In the genomic region with DNA sequence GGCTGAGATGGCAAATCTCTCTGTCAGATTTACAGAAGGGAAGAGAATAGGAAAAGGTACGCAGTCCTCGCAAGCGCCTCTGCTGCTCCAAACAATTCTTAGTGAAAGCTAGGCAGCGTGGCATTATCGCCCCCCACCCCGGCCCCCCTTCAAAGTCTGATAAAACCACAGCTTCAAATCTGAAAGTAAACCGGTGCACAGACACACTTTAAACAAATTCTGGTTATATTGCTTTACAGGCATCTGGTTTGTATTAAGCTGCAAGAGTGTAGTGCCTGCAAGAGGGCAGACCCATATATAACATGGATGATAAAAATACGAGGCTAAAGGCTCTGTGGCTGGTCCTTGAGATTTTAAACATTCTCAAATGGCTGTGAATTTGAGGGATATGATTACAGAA, we compare ENCODE assay signal across 22 mouse cellular contexts.
A peak's percentile ranks its signal among the peaks of the same experiment; 100 is the strongest.
DNase-seq lines count a peak whose midpoint lies in the region; ATAC-seq and TF ChIP-seq lines count a peak whose summit lies in the region.
"Had no signal": no experiment of that assay in that cellular context is flagged by ENCODE, and none has a peak within 500 bp of the region (broad histone marks: within the 10 kb centered on the region; RNA-seq: fewer than 3 reads in every experiment).

No protein-coding gene starts in this region.

- TF ChIP-seq CTCF in liver, postnatal 0 days (IDR thresholded peaks at IDR 0.05; ENCODE audit: low read depth): no peak

- no peaks in the 10 kb centered on the region for H3K27me3 ChIP-seq in liver, postnatal 0 days (ENCODE audit: insufficient read depth, low read length)
- H3K27me3 ChIP-seq in embryonic facial prominence, embryonic 11.5 days (ENCODE audit: control insufficient read depth, insufficient read depth, low read length): no peaks in the 10 kb centered on the region
- H3K27me3 ChIP-seq in stomach, embryonic 16.5 days (ENCODE audit: control insufficient read depth, insufficient read depth, low read length): no peaks in the 10 kb centered on the region
- H3K27me3 ChIP-seq: megakaryocyte, embryonic 14.5 days; neural tube, embryonic 15.5 days; Patski had no signal

- H3K36me3 ChIP-seq in liver, postnatal 0 days (replicated peaks; ENCODE audit: insufficient read depth, low read length): no peaks in the 10 kb centered on the region
- H3K36me3 ChIP-seq in embryonic facial prominence, embryonic 11.5 days (replicated peaks; ENCODE audit: control insufficient read depth, insufficient read depth, low read depth, low read length): no peaks in the 10 kb centered on the region
- no peaks in the 10 kb centered on the region for H3K36me3 ChIP-seq in stomach, embryonic 16.5 days (ENCODE audit: control insufficient read depth, insufficient read depth, low read length)
- H3K36me3 ChIP-seq: forebrain, embryonic 12.5 days; hindbrain, embryonic 10.5 days; midbrain, embryonic 15.5 days; neural tube, embryonic 15.5 days had no signal

- no peak overlapping the region for H3K4me3 ChIP-seq in liver, postnatal 0 days (ENCODE audit: low read depth, low read length)
- no peak overlapping the region for H3K4me3 ChIP-seq in embryonic facial prominence, embryonic 11.5 days (ENCODE audit: low read depth, low read length)
- H3K4me3 ChIP-seq in stomach, embryonic 16.5 days (replicated peaks; ENCODE audit: low read length): no peak overlapping the region
- H3K4me3 ChIP-seq: forebrain, embryonic 12.5 days; hindbrain, embryonic 10.5 days; megakaryocyte, embryonic 14.5 days; midbrain, embryonic 15.5 days; neural tube, embryonic 15.5 days had no signal

- DNase-seq in liver, postnatal 0 days: no peak
- DNase-seq in liver: no peak
- peak; percentile 83 for DNase-seq in embryonic facial prominence, embryonic 11.5 days (ENCODE audit: low spot score)
- DNase-seq in forelimb bud, embryonic 11.5 days (ENCODE audit: low read depth, low spot score): peak; percentile 70
- DNase-seq in layer of hippocampus, adult 11-12 months (ENCODE audit: low spot score): no peak
- DNase-seq in frontal cortex, postnatal 25 days (ENCODE audit: low spot score in 2 of 2): no peak
- DNase-seq: adrenal gland, postnatal 14 days; cerebellum, adult 11 months; cerebellum, postnatal 10 days; gastrocnemius, postnatal 36 days; kidney, adult 8-10 months; lung, adult 2 months; thymus, postnatal 14 days had no signal

- H3K27ac ChIP-seq in liver, postnatal 0 days (ENCODE audit: low read depth): no peak overlapping the region
- peak overlapping the region; percentile 72 for H3K27ac ChIP-seq in embryonic facial prominence, embryonic 11.5 days (replicated peaks; ENCODE audit: low read depth, low read length)
- H3K27ac ChIP-seq in stomach, embryonic 16.5 days (ENCODE audit: low read length): 0 out of 2 replicates have a peak overlapping the region, but pooled peaks have one; percentile 17
- H3K27ac ChIP-seq: forebrain, embryonic 12.5 days; midbrain, embryonic 15.5 days; neural tube, embryonic 15.5 days had no signal

- H3K4me1 ChIP-seq in liver, postnatal 0 days (ENCODE audit: insufficient read depth): peaks cover 4% of the 10 kb centered on the region
- H3K4me1 ChIP-seq in embryonic facial prominence, embryonic 11.5 days (ENCODE audit: control insufficient read depth, insufficient read depth, low read length): peaks cover 6% of the 10 kb centered on the region
- H3K4me1 ChIP-seq in stomach, embryonic 16.5 days (ENCODE audit: control insufficient read depth, insufficient read depth, low read length): no peaks in the 10 kb centered on the region; the same call in 1 of the 2 replicates
- H3K4me1 ChIP-seq: forebrain, embryonic 12.5 days; midbrain, embryonic 15.5 days; neural tube, embryonic 15.5 days had no signal

- TF ChIP-seq EP300 in liver, postnatal 0 days (IDR thresholded peaks at IDR 0.05; ENCODE audit: low read depth): no peak

- no peak for ATAC-seq in liver, postnatal 0 days
- ATAC-seq in embryonic facial prominence, embryonic 11.5 days (replicated peaks; ENCODE audit: insufficient number of reproducible peaks, low FRiP score, low TSS enrichment, low read depth): no peak
- ATAC-seq in stomach, embryonic 16.5 days (ENCODE audit: insufficient read depth, low FRiP score): no peak
- ATAC-seq: activated CD4-positive, CD25-positive, alpha-beta regulatory T cell, adult 4 months; midbrain, embryonic 15.5 days; Patski had no signal

- 76% methylated on average over 8 of the region's 8 CpGs for WGBS in liver, postnatal 0 days (ENCODE audit: insufficient replicate concordance)
- WGBS in embryonic facial prominence, embryonic 11.5 days: 29% methylated on average over 8 of the region's 8 CpGs
- 38% methylated on average over 8 of the region's 8 CpGs for WGBS in stomach, embryonic 16.5 days

- 0 out of 2 replicates have a peak overlapping the region, but pooled peaks have one; percentile 13 for H3K4me2 ChIP-seq in liver, postnatal 0 days (ENCODE audit: low read depth, low read length)
- no peak overlapping the region for H3K4me2 ChIP-seq in embryonic facial prominence, embryonic 11.5 days (ENCODE audit: low read depth, low read length)
- no peak overlapping the region for H3K4me2 ChIP-seq in stomach, embryonic 16.5 days (ENCODE audit: low read depth, low read length)
- H3K4me2 ChIP-seq: forebrain, embryonic 12.5 days; liver, embryonic 11.5 days; midbrain, embryonic 15.5 days; neural tube, embryonic 15.5 days had no signal

- H3K9me3 ChIP-seq in liver, postnatal 0 days (ENCODE audit: low read length): no peaks in the 10 kb centered on the region
- no peaks in the 10 kb centered on the region for H3K9me3 ChIP-seq in embryonic facial prominence, embryonic 11.5 days (replicated peaks; ENCODE audit: control insufficient read depth, low read length)
- H3K9me3 ChIP-seq in stomach, embryonic 16.5 days (replicated peaks; ENCODE audit: control insufficient read depth, low read length): no peaks in the 10 kb centered on the region
- H3K9me3 ChIP-seq: forebrain, embryonic 12.5 days; hindbrain, embryonic 10.5 days; megakaryocyte, embryonic 14.5 days; midbrain, embryonic 15.5 days; neural tube, embryonic 15.5 days had no signal

- no peak overlapping the region for H3K9ac ChIP-seq in liver, postnatal 0 days (replicated peaks)
- no peak overlapping the region for H3K9ac ChIP-seq in embryonic facial prominence, embryonic 11.5 days (replicated peaks; ENCODE audit: low read length)
- no peak overlapping the region for H3K9ac ChIP-seq in stomach, embryonic 16.5 days (ENCODE audit: low read length)
- H3K9ac ChIP-seq: forebrain, embryonic 12.5 days; midbrain, embryonic 15.5 days; neural tube, embryonic 15.5 days had no signal

Comparison
In these comparisons a context has a peak if more than half of its experiments do, and no peak if none do; other contexts are left out.
1. DNase-seq: peak in embryonic facial prominence, embryonic 11.5 days (single experiment) and forelimb bud, embryonic 11.5 days (single experiment); none in liver, postnatal 0 days (single experiment), liver (single experiment), layer of hippocampus, adult 11-12 months (single experiment) and frontal cortex, postnatal 25 days (0 of 2).